Mouse (Mus musculus) macrophage (primary cell): ENCODE data around the gene Gtdc1. TPM values are rescaled to one million over a fixed set of nuclear protein-coding genes. Genes with fewer than 3 reads are reported as not detected.

Experiments used
- H3K27ac ChIP-seq: fragments of 350-480 bp; formaldehyde crosslinking; 2 replicates; pipeline ENCODE4 v1.9.0; 2021
- H3K36me3 ChIP-seq: fragments of 350-480 bp; formaldehyde crosslinking; 2 replicates; pipeline ENCODE4 v1.9.0; 2021; ENCODE audit errors: inconsistent target
- H3K4me3 ChIP-seq: fragments of 350-480 bp; formaldehyde crosslinking; 2 replicates; pipeline ENCODE4 v1.9.0; 2021; ENCODE audit errors: inconsistent target
- H3K79me2 ChIP-seq: fragments of 350-480 bp; formaldehyde crosslinking; 2 replicates; pipeline ENCODE4 v1.9.0; 2021; ENCODE audit errors: inconsistent target
- WGBS: methylation state at CpG from one replicate; pipeline ENCODE4 v1.1.7; 2026; ENCODE audit warnings: inconsistent platforms; ENCODE audit not compliant: missing documents; 5-methylcytosine and 5-hydroxymethylcytosine counted together
- polyA plus RNA-seq: library from polyadenylated mRNA; stranded (reverse); fragments of 250-400 nt; gene quantifications from 3 replicates; pipeline ENCODE4 v1.2.4, GENCODE M21; 2018; ENCODE audit warnings: inconsistent platforms

Gtdc1 gene
- polyA plus RNA-seq, 1 experiment from 2014 or later, result 28.8 TPM

DNA sequence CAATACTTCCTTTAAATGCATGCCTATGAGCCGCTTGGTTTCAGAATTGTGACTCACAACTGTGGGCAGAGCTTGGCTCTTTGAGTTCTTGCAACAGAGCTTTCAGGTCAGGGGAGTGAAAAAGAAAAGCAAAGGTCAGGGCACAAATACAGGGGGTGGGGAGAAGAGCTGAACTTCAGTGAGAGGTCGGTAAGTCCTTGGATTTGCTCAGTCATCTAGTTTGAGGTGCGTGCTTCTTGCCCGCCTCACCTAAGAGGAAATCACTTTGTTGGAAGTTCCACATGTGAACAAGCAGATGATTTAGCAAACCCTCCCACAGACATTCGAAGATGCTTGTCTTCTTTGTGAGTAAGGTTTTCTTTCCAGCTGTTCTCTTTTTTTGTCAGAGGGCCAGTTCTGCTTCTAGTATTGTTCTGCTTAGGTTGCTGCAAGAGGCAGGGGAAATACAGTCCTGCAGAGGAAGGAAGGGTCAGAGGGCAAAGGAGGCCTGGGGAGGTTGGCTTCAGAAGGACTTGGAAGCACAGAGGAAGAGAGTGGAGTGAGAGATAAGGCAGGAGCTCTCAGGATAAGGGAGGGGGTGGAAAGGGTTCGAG lies 25.5 kb upstream of the Gtdc1 start:
- Histone ChIP-seq H3K4me3 (no peak overlapping the region), H3K27ac (peak overlapping the region; percentile 30; the same call in 1 of the 2 replicates), H3K79me2 (no peaks in the 10 kb centered on the region), H3K36me3 (no peaks in the 10 kb centered on the region)
- 12% methylated on average over 6 of the region's 6 CpGs for WGBS

DNA sequence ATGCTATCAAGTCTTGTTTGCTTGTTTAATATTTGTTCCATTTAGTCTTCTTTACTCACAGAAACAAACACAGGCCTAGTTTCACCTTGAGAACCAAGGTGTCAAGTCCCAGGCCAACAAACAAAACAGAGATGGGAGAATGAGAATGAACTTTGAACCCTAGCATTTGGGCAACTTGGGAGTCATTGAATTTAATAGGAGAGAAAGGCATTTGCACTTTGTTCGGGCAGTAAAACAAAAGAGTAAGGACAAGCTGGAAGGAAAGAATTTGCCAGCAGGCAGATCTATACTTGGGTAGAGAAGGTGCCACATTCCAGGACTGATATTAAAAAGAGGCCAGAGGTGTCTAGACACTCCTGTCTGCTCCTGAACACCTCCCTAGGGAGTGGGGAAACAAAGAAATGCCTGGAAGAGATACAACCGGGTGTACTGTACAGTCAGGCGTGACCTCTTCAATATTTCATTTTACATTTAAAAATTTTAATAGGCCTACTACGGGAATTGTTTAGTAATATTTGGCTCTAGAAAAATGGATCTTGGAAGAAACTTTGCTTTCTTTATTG lies 24.3 kb upstream of the Gtdc1 start:
- H3K27ac ChIP-seq, result no peak overlapping the region

DNA sequence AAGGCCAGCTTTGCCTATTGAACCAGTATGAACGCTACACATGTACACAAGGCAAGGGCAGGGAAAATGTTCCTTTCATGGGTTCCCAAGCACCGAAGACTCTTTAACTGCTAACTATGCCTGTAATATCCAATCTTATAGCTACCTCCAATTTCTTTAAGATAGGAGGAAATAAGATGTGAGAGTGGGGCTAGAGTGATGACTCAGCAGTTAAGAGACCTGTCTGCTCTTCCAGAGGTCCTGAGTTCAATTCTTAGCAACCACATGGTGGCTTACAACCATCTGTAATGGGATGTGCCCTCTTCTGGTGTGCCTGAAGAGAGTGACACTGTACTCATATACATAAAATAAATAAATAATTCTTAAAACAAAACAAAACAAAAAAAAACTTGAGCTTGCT lies 17.2 kb upstream of the Gtdc1 start:
- no peak overlapping the region for H3K27ac ChIP-seq
- no peaks in the 10 kb centered on the region for H3K79me2 ChIP-seq
- H3K4me3 ChIP-seq, result no peak overlapping the region
- WGBS, result 96% methylated on average over 2 of the region's 2 CpGs
- no peaks in the 10 kb centered on the region for H3K36me3 ChIP-seq

More for the DNA sequence above, 24.3 kb upstream of the Gtdc1 start:
- no peak overlapping the region for H3K4me3 ChIP-seq
- H3K79me2 ChIP-seq, result no peaks in the 10 kb centered on the region
- WGBS, result 98% methylated on average over 4 of the region's 4 CpGs
- no peaks in the 10 kb centered on the region for H3K36me3 ChIP-seq

DNA sequence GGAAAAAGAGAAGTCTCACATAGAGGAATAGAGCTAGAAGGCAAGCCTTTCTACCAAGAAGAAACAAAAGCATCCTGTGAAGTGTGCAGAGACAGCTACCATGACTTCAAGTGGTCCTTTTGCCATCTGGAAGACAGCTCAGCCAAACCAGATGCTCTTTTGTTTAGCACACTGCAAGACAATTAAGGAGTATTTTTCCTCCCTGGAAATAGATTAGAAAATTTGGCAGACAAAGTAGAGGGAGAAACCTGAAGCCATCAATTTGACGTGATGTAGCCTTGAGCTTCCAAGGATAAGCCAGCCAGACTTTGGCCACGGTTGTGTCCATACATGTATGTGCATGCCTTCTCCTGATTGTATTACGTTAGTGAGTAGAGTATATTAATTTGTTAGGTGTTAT lies 3.5 kb upstream of the Gtdc1 start:
- WGBS, result 100% methylated on average over 3 of the region's 3 CpGs
- Histone ChIP-seq H3K4me3 (no peak overlapping the region), H3K79me2 (no peaks in the 10 kb centered on the region), H3K27ac (no peak overlapping the region), H3K36me3 (no peaks in the 10 kb centered on the region)

DNA sequence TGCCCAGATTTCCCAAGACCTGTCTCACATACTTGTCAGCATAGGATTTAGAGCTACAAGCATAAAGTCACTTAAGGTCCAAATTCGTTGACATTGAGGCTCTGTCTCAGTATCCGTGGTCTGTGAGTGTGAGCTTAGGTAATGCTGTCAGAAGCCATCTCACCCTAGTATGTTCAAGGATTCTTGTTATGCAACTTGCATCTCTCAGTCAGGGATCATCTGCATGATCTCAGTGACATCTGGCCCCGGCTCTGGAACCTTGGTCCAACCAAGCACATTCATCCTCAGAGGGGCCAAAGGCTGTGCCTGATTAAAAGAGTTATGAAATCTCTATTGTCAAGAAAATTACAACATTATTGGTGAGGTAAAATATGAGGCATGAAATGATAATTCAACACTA lies 1.2 kb upstream of the Gtdc1 start:
- Histone ChIP-seq H3K4me3 (no peak overlapping the region), H3K36me3 (no peaks in the 10 kb centered on the region), H3K27ac (no peak overlapping the region), H3K79me2 (peaks cover 14% of the 10 kb centered on the region; the same call in 1 of the 2 replicates)
- 92% methylated on average over 3 of the region's 3 CpGs for WGBS

DNA sequence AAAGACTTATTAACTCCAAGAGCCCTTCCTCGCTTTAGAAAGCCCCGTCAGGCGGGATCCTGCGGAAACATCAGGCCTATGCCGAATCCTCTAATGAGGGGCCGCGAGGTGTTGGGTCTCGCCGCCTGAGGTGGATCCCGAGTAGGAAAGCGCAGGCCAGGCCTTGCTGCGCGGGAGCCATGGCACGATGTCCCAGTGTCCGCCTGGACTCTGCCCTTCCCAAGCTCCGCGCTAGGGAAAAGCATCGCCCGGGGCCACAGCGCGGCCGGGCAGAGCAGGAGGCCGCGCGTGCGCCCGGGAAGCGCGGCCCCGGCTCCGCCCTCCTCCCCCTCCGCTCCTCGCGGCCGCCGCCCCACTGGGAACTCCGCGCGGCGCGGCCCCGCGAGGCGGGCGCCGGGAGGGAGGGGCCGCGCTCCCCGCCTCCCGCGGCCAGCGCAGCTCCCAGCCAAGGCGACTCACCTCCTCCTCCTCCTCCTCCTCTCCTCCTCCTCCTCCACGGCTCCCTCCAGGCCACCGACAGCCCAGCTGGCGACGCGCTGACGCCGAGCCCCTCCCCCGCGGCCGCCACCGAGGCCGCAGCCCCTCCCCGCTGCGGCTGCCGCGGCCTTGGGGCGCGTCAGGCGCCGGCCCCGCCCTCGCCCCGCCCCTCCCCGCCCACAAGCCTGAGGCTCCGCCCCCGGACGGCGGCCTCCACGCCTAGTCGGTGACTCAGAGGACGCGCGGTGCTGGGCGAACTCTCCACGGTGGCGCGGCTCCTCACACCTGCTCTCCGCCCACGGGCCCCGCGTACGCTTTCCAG lies 575 bp downstream of the Gtdc1 start:
- H3K4me3 ChIP-seq, result peak overlapping the region; percentile 74
- under 1% methylated on average over 56 of the region's 95 CpGs for WGBS
- peak overlapping the region; percentile 76 for H3K27ac ChIP-seq
- no peaks in the 10 kb centered on the region for H3K36me3 ChIP-seq
- H3K79me2 ChIP-seq, result peaks cover 14% of the 10 kb centered on the region; the same call in 1 of the 2 replicates

DNA sequence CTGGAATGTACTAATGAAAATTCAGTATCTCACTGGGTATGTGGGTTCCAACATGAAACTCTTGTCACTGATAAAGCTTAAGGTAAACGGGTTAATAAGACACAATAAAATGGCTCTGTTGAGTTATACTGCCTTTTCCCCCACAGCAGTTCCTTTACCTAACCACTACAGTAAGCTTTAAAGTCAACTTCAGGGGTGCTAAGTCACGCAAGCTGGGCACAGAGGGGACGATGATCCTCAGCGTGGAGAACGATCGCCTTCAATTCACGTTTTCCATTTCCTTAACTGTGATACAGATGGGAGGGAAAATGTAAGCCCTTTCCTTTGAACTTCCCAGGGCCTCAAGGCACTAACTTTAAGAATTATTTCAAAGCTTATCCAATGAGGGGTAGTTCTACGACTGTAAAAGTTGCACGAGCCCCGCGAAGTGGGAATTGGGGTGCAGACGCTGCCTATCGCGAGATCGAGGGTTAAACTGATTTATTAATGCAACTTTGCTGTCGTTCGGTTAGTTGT lies 1.2 kb downstream of the Gtdc1 start:
- WGBS, result under 1% methylated on average over 17 of the region's 17 CpGs
- H3K4me3 ChIP-seq, result peak overlapping the region; percentile 74
- peaks cover 14% of the 10 kb centered on the region; the same call in 1 of the 2 replicates for H3K79me2 ChIP-seq
- H3K27ac ChIP-seq, result peak overlapping the region; percentile 76
- no peaks in the 10 kb centered on the region for H3K36me3 ChIP-seq

DNA sequence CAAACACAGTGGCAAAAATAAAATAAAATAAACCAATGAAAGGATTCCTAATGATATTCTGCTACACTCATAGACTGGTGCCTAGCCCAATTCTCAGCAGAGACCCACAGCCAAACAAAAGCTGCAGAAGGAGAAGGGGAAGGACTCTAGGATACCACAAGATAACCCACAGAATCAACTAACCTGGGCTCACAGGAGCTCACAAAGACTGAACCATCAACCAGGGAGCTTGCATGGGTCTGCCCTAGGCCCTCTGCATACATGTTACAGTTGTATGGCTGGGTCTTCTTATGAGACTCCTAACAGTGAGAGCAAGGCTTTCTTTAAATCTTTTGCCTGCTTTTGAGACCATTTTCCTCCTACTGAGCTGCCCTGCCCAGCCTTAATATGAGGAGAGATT lies 2.8 kb downstream of the Gtdc1 start:
- Histone ChIP-seq H3K36me3 (no peaks in the 10 kb centered on the region), H3K79me2 (peaks cover 14% of the 10 kb centered on the region; the same call in 1 of the 2 replicates), H3K4me3 (no peak overlapping the region), H3K27ac (no peak overlapping the region)

DNA sequence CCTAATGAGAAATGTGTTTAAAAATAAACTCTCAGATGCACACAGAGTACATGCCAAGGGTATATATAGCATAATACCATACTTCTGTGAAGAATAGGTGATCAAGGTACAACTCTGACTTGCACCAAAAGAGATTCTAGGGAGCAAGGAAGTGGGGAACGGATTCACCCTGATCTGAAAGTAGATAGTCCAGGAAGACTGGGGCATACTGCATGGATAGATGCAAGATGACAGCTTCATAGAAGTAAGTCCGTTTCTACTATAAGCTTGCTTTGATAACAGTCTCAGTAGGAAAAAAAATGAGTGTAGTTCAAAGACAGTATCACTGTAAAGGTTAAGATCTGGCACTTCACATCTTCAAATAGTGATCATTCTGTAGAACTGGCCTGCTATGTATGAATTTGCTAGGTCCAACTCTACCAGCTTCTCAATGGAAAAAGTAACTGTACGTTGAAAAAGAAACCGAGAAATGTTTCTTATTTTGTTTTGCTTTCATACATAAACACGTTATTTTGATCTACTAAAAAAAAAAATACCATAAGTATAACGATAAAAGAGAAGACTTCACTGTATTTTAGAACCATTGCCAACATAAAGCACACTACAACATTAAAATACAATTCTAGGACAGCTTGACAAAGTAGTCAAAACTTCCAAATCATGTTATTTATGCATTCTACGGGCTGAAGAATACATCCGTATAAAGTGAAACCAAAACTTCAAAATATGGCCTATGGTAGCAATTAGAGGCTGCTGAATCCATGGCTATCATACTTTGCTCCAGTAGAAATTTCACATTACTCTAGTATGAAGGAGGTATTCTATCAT lies 4.2 kb downstream of the Gtdc1 start:
- H3K79me2 ChIP-seq, result peaks cover 14% of the 10 kb centered on the region; the same call in 1 of the 2 replicates
- H3K27ac ChIP-seq, result no peak overlapping the region
- no peaks in the 10 kb centered on the region for H3K36me3 ChIP-seq
- H3K4me3 ChIP-seq, result peak overlapping the region; percentile 18; the same call in 1 of the 2 replicates
- 48% methylated on average over 8 of the region's 8 CpGs for WGBS

DNA sequence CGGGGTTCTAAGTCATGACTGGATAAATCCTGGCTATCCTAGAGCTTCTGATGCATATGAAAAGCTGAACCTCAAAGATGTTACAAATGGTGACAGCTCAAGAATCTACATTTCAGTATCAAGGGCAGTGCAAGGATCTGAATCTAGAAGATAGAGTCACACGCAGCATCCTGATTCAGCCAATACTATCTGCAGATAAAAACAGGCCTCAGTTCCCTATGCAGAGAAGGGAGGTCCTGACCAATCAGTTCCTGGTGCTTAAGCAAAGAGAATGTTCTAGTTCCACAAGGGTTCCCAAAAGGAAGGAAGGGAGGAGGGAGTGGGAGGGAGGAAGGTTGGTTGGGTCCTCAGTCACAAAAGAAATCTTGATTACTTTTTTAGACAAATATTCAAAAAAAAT lies 5.0 kb downstream of the Gtdc1 start:
- H3K36me3 ChIP-seq, result no peaks in the 10 kb centered on the region
- peaks cover 14% of the 10 kb centered on the region; the same call in 1 of the 2 replicates for H3K79me2 ChIP-seq
- H3K27ac ChIP-seq, result no peak overlapping the region
- no peak overlapping the region for H3K4me3 ChIP-seq
- WGBS, result 95% methylated on average over 2 of the region's 2 CpGs

DNA sequence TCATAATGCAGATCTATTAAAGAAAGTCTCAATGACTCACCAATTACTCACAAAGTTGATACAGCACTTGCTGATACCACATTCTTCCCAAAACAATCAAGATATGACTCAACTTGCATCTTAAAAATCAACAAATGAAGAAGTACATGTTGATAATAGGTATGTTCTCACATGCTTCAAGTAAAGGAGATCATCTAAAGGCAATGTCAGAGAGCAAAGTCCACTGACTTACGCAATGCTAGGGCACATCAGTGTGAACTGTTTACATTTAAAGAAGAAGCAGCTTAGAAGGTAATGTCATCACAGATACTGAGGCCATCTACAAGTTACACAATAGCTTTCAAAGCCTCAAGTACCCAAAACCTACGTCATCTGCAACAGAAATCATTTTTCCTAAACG lies 7.0 kb downstream of the Gtdc1 start:
- H3K27ac ChIP-seq, result no peak overlapping the region
- peaks cover 21% of the 10 kb centered on the region; the same call in 1 of the 2 replicates for H3K79me2 ChIP-seq
- H3K4me3 ChIP-seq, result no peak overlapping the region
- no peaks in the 10 kb centered on the region for H3K36me3 ChIP-seq
- 65% methylated on average over 3 of the region's 3 CpGs for WGBS

DNA sequence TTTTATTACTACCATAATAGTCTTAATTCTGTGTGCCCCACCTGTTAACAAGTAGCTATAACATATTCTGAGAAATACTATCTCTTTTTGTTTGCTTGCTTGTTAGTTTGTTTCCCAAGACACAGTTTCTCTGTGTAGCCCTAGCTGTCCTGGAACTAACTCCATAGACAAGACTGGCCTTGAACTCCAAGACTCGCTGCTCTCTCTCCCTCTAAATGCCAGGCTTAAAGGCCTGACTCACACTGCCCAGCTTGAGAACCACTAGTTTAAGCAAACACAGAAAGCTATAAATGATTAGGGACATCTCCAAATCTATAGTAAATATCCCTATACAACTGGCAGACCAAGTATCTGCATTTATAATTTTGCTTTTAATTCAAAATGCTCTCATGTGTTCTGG lies 8.1 kb downstream of the Gtdc1 start:
- Histone ChIP-seq H3K36me3 (no peaks in the 10 kb centered on the region), H3K27ac (no peak overlapping the region), H3K4me3 (no peak overlapping the region), H3K79me2 (peaks cover 13% of the 10 kb centered on the region; the same call in 1 of the 2 replicates)
- 94% methylated on average over 1 of the region's 1 CpGs for WGBS

DNA sequence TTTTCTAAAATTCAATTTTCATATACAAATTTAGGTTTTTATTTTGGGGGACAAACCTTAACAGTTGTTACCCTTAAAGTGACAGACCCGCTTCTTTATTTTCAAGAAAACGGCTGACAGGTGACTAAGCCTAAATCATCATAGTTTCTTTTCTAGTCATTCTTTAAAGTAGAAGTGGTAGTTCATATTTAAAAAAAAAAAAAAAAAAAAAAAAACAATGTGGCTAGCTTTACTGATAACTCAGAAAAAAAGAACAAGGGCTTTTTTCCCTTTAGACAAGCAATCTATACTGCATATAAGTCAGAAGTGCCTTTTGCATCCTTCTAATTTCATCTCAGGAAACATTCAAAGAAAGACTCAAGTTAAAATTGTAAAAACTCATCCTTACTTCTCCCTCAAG lies 8.7 kb downstream of the Gtdc1 start:
- Histone ChIP-seq H3K27ac (no peak overlapping the region), H3K79me2 (peaks cover 7% of the 10 kb centered on the region; the same call in 1 of the 2 replicates), H3K36me3 (no peaks in the 10 kb centered on the region), H3K4me3 (no peak overlapping the region)
- WGBS, result 100% methylated on average over 2 of the region's 2 CpGs

DNA sequence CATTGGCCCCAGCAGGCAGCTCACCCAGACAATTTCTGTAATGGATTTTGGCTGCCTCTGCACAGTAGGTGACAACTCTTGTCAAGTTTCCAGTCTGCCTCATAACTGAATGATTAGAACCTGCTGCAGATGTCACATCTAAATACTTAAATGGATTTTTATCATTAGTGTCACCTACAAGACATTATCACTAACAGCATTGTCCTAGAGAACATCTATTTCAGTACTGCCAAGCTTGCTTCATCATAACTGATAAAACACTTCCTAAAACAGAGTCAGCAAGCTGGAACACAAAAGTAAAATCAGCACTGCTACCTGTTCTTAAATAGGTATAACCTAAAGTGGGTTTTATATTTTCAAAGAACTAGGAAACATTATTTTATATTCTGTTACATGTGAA lies 11.2 kb downstream of the Gtdc1 start:
- H3K4me3 ChIP-seq, result no peak overlapping the region
- H3K27ac ChIP-seq, result no peak overlapping the region
- H3K79me2 ChIP-seq, result peaks cover 7% of the 10 kb centered on the region; the same call in 1 of the 2 replicates
- H3K36me3 ChIP-seq, result no peaks in the 10 kb centered on the region
